Mouse (Mus musculus): ENCODE results near the gene Acr. TPM values are rescaled to one million over a fixed set of nuclear protein-coding genes. Genes with fewer than 3 reads are reported as not detected.

The Acr gene
- not detected for total RNA-seq (2023)

GRCm38 (mm10) chr15:89568114-89568513 is at the start of gene Acr:
Gene Acr, plus strand, starts transcription at chr15:89568326.

DNA sequence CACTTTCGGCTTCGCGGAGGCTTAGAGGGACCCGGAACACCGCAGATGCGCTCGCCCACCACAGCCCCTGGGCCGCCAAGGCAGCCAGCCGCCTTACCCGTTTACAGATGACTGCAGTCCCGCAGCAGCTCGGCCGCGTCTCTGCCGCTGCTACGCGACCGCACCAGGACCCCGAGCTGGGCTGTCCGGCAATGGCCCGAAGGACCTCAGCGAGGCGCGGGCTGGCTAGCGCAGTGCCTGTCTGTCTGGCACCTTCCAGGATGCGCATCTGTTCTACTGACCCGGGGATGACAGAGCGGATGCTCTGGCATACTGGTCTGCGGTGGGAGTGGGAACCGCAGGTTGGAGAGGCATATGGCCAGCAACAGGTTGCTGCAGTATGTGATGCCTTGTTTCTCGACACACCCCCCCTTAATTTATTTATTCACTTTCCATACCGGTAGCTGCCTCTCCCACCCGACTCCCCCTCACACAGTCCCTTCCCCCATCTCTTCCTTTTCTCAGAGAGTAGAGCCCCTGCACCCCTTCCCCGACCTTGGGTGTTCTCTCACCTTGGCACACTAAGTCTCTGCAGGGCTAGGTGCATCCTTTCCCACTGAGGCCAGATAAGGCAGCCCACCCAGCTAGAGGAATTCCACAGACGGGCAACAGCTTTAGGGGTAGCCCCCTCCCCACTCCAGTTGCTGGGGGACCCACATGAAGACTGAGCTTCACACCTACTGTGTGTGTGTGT is 23.8 kb downstream of the Acr start, which contains the start of gene Rabl2:
TSS of gene Rabl2 (minus strand) at position 201 of the 733 bp plus-strand sequence.

Other genes with a start within 250 kb of the Acr start
- gene Adm2, start 245.6 kb upstream of the Acr start, total RNA-seq (2023), result not detected
- gene Miox, start 233.9 kb upstream of the Acr start, total RNA-seq (2023), result not detected
- 33.6 TPM for gene Lmf2, start 212.7 kb upstream of the Acr start, total RNA-seq (2023)
- 117 TPM for gene Ncaph2, start 212.6 kb upstream of the Acr start, total RNA-seq (2023)
- gene Sco2, start 194.5 kb upstream of the Acr start, total RNA-seq (2023), result 17.8 TPM
- gene Tymp, start 191.3 kb upstream of the Acr start, total RNA-seq (2023), result 0.49 TPM
- gene Odf3b, start 189.0 kb upstream of the Acr start, total RNA-seq (2023), result not detected
- gene Klhdc7b, start 183.4 kb upstream of the Acr start, total RNA-seq (2023), result not detected
- not detected for gene Syce3, start 157.8 kb upstream of the Acr start, total RNA-seq (2023)
- gene Cpt1b, start 142.5 kb upstream of the Acr start, total RNA-seq (2023), result 8.1 TPM
- gene C730034F03Rik, start 138.7 kb upstream of the Acr start, total RNA-seq (2023), result 12.1 TPM
- not detected for gene Gm44502, start 138.6 kb upstream of the Acr start, total RNA-seq (2023)
- gene Chkb, start 138.4 kb upstream of the Acr start, total RNA-seq (2023), result 220 TPM
- gene Mapk8ip2, start 114.4 kb upstream of the Acr start, total RNA-seq (2023), result not detected
- 13.4 TPM for gene Arsa, start 90.9 kb upstream of the Acr start, total RNA-seq (2023)
- gene Shank3, start 68.7 kb upstream of the Acr start, total RNA-seq (2023), result 0.43 TPM
- 1.1 TPM for gene Rabl2, start 23.6 kb downstream of the Acr start, total RNA-seq (2023)